Mouse (Mus musculus) natural killer cell, adult 2 months (primary cell): ENCODE measurements around the gene Rell1.

Experiments used
- DNase-seq, 2 experiments: peaks; one replicate each; pipeline ENCODE4 v3.0.0; 2022; ENCODE audit warnings: low spot score in 2 of 2

The Rell1 gene

DNA sequence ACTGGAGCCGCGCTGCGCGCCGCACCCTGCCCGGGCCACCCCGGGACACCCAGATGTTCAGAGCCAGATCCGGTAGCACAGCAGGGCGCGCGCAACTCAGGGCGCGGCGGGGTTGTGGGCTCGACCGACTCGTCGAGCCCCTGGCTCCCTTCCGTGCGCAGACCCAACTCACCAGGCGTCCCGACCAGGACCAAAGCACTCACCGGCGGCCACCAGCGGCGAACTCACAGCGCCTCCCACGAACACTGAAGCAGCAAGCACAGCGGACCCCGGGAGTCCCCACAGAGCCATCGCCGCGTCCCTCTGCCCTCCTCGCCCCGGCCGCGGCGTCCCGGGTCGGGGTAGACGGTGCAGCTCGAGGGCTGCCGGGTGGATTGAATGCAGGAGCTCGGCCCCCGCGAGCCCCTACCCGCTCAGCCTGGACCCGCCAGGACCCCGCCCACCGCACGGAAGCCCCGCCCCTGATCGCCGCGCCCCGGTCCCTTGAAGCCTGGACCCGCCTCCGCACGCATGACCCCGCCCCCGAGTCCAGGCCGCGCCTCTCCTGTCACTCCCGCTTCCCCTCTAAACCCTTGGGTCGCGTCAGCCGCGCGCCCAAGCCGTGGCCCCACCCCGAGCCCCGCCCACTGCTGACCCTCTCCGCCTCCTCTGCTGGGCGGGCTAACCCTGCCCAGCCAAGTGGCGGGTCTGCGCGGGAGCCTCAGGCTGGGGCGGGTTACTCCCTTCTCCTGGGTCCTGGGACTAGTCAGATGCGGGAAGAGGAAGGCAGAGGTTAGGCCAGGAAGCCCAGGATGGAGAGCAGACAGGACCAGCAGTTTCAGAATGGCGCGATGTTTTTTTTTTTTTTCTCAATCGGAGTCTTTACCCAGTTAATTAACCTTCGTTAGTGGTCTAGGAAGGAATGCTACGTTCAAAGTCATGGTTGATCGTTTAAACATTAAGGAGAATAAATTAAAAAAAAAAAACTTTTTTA lies at the start of gene Rell1:
Gene Rell1 (minus strand): TSS at position 455 of the 973 bp plus-strand sequence.
- peak; percentile 96 to 97 for DNase-seq

DNA sequence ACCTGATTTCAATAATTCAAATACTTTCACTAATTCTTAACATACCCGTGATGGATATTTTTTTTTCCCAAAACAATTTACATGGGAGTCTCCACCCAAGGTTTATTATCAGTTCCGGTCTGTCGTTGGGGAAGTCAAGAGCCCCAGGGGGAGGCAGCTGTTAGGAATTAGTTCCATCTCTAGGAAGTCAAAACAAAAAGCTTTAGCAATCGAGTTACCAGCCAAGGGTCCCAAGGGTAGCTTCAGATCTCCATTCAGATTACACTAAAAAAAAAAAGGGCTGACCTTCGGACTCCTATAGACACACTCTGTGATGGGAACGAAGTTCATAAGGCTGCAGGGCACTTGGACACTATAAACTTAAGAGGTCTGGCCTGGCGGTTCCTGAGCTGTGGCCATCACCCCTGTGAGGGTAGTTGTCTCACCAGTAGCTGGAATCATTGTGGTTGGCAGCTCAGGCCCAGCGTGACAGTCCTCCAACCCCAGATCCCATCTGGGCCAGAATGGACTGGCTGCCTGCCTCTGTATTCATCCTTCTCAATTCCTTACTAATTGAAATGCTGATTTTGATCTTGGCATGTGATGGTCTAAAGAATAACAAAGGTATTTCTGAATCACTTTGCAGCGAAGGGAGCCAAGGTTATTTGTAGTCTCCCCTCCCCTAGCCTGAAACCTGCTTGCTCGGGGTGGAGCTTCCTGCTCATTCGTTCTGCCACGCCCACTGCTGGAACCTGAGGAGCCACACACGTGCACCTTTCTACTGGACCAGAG lies 44.1 kb upstream of the Rell1 start:
- no peak for DNase-seq

DNA sequence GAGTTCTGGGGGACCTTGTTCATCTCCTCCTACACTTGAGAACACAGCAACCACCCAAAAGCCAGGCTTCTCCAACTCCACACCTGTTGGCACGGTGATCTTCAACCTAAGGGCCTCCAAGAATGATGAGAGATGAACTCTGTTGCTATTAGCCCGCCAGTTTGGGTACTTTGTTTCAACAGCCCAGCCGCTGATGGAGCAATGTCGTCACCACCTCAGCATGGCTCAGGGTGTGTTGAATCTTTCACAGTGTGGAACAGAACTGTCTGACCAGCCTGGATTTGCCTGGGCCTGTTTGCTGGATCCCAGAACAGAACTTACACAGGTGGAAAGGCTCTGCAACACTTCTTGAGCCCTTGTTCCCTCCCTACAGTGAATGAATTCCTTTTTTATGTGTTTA lies 37.9 kb upstream of the Rell1 start:
- no peak for DNase-seq

DNA sequence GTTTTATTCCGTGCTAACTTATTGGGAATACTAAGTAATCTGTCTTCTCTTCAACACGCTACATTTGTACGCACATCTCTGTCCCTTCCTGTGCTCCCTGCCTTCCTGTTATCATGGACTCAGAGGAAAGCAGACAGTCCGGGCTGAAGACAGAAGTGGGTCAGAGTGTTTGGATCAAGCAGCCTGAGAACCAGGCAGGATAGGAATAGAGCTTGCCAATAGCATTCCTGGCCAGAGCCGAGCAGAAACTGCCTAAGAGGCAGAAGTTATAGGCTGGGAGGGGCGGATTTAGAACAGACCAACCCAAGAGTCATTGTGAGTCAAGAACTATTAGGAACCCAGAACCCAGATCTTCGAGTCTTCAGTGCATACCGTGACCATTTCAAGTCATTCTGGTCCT lies 34.6 kb upstream of the Rell1 start:
- no peak for DNase-seq

DNA sequence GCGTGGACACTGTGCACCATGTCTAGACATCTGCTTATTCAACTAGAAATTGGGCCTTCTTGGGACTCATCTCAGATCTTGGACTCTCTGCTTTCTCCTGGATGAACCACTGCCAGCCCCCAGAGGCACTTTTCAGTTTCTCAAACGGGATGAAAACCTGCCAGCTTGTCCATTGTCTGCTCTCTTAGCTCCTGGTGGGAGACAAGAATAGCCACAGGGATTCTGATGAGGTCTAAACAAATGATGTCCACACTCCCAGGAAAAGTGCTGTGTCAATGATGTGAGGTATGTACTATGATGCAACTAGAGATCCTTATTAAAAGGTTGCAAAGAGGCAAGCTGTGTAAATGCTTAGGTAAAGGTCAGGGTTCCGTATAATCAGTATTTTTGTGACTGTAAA lies 25.2 kb upstream of the Rell1 start:
- DNase-seq = no peak

DNA sequence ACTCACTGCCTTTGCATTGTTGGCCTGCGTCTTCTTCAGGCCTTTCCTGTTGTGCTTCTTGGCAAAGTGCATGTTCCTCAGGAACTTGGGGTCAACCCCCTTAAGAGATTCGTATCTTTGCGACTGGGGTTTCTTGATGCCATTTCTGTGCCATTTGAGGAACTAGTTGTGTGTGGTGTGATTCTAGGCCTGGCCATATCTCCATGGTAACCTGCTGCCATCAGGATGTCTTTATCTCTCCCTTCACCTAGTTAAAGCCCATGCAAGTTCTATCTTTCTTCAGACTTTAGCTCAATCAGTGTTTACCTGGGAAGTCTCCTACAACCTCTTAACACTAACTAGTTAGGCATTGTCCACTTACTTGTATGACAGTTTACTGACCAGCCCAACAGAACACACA lies 22.0 kb upstream of the Rell1 start:
- DNase-seq = no peak

DNA sequence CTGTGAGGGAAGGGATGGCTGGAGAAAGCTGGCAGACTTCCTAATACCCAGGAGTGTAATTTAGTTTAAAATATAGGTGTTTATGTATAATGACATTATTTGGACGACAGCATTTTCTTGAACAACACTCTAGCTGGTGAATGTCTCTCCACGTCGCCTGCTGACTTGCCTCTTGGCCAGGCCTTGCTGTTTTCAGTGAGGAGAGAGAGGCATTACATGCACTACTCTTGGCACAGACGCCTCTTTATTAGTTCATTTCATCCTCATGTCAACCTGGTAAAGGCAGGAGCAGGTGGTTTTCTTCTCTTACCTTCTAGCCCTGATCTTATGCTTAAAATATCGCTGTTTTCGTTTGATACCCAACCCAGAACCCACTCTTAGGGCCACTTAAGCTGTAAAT lies 17.6 kb upstream of the Rell1 start:
- no peak for DNase-seq

DNA sequence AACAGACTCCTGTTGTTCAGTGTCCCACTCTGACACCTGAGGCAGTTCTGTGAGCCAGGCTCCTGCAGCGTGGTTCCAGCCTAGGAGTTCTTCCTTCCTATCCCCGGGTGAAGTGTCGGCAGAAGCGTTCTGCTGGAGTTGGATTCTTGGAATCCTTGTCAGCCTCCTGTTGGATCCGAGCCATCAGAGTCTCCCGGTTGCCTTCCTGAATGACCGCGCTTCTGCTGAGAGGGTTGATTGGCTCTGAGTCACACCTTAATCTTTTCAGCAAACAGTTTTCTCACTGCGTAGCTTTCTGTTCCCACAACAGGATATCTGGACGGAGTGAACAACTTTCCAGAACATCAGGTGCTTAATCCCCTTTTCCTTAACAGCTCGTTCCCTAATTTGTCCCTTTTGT lies 13.6 kb upstream of the Rell1 start:
- no peak for DNase-seq

DNA sequence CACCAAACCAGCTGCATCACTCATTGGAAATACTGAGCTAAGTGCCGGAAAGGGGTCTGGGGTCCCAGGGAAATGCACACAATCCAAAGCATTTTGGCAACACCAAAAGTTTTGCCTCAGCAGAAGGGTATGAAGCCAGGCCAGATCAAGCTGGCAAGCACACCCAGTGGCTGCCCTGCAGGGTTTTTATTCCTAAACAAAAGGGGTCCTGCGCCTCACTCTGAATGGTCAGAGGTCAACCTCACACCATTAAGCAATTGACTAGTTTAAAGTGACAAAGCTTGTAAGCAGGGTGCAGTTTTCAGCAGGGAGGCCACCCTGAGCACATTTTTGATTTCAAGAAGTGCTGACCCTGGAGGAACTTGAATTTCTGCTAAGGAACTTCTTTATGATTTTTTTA lies 2.3 kb upstream of the Rell1 start:
- DNase-seq = no peak

DNA sequence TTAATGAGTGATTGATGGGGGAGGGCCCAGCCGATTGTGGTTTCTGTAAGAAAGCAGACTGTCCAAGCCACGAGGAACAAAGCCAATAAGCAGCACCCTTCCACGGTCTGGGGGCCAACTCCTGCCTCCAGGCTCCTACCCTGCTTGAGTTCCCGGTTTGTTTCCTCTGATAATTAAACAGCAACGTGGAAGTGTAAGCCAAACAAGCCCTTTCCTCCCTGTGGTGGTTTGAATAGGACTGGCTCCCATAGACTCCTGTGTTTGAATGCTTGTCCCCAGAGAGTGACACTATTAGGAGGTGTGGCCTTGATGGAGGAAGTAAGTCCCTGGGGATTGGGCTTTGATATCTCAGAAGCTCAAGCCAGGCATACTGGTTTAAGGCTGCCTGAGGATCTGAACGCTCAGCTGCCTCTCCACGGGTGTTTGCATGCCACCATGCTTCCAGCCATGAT lies 1.6 kb upstream of the Rell1 start:
- DNase-seq = peak in 1 of 2 experiments; percentile 32

DNA sequence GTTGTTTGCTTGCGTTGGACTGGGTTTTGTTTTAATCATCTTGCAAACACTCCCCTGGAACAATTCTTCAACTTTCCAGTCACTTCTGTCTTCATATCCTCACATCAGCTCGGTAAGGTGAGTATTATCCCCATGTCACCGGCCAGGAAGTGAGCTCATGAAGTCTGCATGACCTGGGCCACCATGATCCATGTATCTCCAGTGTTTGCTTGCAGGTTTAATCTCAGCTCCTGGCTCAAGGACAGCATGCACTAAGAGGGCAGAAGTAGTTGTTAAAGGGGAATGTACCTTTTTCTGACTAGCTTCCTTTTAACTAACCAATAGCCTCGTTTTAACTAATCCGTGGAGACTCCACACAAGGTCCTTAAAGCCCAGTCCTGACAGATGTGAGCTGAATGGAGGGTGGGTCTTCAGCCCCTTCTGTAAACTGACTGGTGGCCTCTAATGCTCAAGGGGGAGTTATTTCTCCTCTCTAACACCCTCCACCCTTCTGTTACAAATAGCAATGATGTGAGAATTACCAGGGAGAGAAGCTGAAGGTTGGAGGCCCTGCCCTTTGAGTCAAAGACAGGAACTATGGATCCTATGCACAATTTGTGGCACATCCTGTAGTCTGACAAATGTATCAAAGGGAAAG lies 897 bp upstream of the Rell1 start:
- DNase-seq = no peak

DNA sequence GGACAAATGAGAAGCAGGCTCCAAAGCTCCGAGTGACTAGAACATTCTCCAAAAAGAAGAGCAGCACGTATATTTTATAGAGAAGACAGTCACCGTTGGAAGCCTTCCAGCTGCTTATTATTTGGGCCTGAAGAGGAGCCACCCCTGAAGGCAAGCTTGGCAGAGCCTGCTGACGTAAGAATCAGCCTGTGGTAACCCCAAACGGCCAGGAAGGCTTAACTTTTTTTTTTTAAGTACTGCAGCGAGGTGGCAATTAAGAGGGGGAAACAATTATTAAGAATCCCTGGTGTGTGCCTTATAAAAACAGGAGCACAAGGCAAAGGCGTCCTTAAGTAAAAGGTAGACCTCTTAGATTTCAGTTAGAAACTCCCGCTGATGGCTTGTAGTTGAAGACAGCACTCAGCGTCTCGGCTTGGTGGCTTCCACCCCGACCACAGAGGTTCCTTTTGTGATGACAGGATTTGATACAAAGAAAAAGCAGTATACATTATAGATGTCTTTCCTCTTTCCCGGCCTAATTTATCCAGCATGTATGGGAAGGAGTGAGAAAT lies 1.0 kb downstream of the Rell1 start:
- peak; percentile 49 to 50 for DNase-seq

DNA sequence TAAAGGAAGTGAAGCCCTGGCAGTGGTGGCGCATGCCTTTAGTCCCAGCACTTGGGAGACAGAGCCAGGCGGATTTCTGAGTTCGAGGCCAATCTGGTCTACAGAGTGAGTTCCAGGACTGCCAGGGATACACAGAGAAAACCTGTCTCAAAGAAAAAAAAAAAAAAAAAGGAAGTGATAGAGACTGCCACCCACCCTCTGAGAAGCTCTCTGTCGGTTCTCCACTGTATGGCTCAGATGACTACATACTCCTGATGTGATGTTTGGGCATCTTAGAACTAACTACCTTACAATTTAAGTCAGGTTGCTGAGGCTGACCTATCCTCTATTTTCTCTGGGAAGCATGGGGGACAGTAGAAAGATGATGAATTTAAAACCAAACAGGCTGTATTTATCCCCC lies 2.3 kb downstream of the Rell1 start:
- DNase-seq = no peak

DNA sequence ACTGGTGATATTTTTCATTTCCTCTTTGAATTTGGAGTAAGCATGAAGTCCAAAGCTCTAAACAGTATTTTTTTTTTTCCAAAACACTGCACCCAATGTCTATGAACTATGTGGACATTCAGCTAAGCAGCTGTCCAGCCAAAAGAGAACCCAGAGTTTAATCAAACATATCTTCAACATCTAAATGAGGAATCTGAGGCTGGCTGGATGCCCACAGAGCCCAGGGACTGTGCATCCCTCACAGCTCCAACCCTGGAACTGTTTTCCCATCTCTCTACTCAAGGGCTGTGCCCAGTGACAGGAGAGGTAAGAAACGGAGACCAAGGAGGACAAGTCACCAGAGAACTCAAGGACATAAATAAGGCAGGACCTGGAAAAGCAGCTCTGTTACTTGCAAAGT lies 2.8 kb downstream of the Rell1 start:
- no peak for DNase-seq

DNA sequence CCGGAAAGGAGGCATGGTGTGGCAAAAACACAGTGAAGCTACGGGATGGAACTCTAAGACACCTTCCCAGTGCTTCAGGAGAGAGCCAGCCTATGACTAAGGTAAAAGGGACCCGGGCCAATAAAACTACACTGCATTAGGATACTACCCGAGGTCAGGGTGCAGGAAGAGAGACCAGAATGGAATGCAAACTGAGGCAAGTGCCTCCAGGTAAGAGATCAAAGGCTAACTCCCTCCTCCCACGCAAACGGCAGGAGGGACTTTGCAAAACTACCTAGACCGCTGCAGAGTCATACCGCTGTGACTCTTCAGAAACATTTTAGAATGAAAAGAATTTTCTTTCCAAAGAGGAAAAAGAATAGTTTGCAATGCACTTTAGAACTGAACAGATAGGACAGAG lies 4.1 kb downstream of the Rell1 start:
- no peak for DNase-seq

DNA sequence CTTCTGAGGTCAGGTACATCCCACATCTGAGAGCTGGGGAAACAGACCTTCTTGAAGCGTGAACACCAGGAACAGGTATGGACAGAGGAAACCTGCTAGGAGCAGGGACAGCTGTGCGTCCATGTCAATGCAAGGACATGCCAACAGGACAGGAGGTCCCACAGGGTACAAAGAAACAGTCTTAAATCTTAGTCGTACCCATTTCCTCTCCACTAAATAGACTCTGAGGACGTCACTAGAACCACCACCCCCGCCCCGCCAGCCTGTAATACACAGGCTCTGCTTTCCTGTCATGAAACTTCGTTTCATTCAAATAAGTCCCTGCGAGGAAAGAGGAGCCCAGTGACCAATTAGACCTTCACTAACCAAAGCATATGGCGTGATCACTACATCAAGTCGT lies 7.0 kb downstream of the Rell1 start:
- DNase-seq = no peak

DNA sequence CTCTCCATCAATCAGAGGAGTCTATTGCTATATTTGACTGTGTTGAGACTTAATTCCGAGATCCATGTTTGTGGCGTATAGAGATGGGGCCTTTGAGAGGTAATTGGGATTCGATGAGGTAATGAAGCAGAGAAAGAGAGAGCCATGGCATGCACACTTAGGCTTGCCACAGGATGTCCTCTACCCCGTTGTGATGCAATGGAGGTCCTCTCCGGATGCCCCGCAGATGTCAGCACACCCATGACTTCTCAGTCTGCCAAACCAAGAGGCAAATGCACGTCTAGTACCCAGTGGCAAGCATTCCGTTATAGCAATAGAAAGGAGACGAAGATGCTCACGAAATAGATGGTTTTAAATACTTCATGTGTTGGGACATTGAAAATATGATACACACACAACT lies 8.1 kb downstream of the Rell1 start:
- no peak for DNase-seq

DNA sequence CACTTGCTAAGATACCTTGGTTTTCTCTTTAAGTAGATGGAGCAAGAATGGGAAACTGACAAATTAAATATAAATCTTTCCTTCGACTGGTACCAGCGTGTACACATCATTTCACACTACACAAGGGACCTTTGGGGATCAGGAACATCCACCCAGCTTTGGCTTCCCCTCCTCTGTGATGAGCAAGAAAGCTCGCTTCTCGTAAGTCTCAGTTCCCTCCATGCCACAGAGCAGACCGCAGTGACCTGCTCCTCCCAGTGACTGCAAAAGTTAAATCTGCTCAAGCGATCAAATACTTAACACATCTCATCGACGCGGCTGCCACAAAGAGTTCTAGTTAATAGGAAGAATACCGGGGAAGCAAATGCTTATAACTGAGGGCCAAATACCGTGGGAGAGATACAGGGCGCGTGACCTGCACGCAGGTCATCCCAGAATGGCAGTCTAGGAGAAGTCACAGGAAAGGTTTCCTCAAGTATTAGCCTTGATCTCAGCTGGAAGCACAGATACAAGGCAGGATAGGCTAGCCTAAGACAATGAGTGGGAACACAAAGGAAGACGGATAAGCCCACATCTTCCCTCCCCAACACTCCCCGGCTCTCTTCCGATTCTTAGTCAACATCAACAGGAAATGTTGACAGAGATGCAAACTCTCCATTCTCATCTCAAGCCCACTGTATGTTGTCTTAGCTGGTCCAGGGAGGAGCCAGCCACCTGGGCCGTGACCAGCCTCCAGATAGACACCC lies 9.6 kb downstream of the Rell1 start:
- no peak for DNase-seq

DNA sequence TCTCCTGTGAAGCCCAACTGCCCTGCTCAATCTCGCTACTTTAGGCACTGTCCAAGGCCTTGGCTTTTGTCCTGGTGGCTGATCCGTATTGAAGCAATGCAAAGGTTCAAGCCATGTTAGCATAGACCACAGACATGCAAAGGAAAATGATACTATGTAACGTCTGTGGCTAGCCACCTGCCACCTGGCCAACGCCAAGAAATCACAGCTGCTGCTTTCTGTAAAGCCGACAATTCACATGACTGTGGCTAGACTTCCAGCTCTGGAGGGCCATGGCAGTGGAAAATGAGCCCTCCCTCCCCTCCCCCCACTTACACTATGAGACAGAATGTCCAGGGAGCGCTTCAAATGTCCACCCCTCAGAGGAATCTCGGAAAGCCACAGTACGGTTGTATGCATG lies 11.1 kb downstream of the Rell1 start:
- DNase-seq = no peak

DNA sequence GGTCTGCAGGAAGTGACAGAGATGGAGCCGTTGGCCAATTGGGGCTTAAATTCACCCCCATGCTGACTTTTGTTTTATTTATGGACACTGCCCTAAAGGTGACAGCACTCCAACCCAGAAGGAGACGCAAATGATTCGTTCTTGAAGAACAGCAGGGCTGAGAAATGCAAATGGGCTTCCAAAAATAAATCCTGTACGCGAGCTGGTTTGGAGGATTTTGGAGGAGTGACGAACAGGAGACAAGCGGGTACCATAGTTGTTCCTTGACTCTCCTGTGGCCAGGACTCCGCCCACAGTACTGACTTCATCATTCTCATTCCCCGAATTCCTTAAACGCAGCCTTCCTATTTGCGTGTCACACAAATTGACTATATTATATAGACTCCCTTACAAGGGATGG lies 12.3 kb downstream of the Rell1 start:
- DNase-seq = no peak

DNA sequence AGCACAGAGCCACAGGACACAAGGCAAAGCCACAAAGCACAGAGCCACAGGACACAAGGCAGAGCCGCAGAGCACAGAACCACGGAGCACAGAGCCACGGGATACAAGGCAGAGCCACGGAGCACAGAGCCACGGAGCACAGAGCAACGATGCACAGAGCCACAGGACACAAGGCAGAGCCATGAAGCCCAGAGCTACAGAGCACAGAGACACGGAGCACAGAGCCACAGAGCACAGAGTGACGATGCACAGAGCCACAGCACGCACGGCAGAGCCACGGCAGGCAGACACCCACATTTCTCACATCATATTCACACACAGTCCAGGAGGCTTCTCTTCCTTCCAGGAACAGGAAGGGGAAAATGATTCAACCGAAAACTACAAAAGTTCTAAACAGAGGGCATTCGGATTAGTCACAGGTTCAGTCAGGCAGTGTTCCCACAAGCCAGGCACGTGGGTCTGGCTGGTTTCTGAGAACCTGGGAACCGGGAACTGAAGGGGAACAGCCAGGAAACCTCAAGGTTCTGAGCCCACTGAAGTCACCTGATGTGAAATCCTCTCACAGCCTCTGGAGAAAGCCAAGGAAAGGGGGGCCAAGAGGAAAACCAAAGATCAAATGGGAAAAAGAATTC lies 15.2 kb downstream of the Rell1 start:
- DNase-seq = no peak
